Mouse (Mus musculus) stomach, postnatal 0 days (tissue): Measurements from ENCODE around the gene Gm21988. TPM values are rescaled to one million over a fixed set of nuclear protein-coding genes. Genes with fewer than 3 reads are reported as not detected.

ENCODE experiments used
- ATAC-seq: fragments of 200-750 bp; cut with Nextera tagmentation; 2 replicates; pipeline ENCODE4 v1.8.0; 2017; ENCODE audit not compliant: low FRiP score, low TSS enrichment
- DNase-seq: peaks from one replicate; pipeline ENCODE4 v3.0.0-alpha.2; 2016; ENCODE audit warnings: low spot score
- H3K27ac ChIP-seq: fragments of 300-500 bp; sonication (generic); replicated peaks from 2 replicates; pipeline ENCODE4 v1.5.1; 2014; ENCODE audit warnings: mild to moderate bottlenecking, control low read depth
- H3K27me3 ChIP-seq: fragments of 300-500 bp; sonication (generic); 2 replicates; pipeline ENCODE4 v1.6.1; 2014; ENCODE audit warnings: low read length; ENCODE audit not compliant: control insufficient read depth, insufficient read depth
- H3K36me3 ChIP-seq: fragments of 300-500 bp; sonication (generic); 2 replicates; pipeline ENCODE4 v1.6.1; 2014; ENCODE audit warnings: low read length, mixed read lengths; ENCODE audit not compliant: control insufficient read depth, insufficient read depth
- H3K4me1 ChIP-seq: fragments of 300-500 bp; sonication (generic); replicated peaks from 2 replicates; pipeline ENCODE4 v1.6.1; 2014; ENCODE audit warnings: antibody characterized with exemption; ENCODE audit not compliant: control insufficient read depth, insufficient read depth
- H3K4me2 ChIP-seq: fragments of 300-500 bp; sonication (generic); replicated peaks from 2 replicates; pipeline ENCODE4 v1.6.1; 2014; ENCODE audit warnings: low read depth, mild to moderate bottlenecking, control low read depth, moderate library complexity
- H3K4me3 ChIP-seq: fragments of 300-500 bp; sonication (generic); 2 replicates; pipeline ENCODE4 v1.5.1; 2014; ENCODE audit warnings: low read depth, low read length, control low read depth
- H3K9ac ChIP-seq: fragments of 300-500 bp; sonication (generic); 2 replicates; pipeline ENCODE4 v1.6.1; 2014; ENCODE audit warnings: mild to moderate bottlenecking, low read length, control low read depth, mixed read lengths
- H3K9me3 ChIP-seq: fragments of 300-500 bp; sonication (generic); 2 replicates; pipeline ENCODE4 v1.6.1; 2016; ENCODE audit warnings: low read length; ENCODE audit not compliant: control insufficient read depth
- CTCF ChIP-seq: IDR thresholded peaks from 2 replicates; pipeline ENCODE4 v1.5.1; 2016; ENCODE audit warnings: antibody characterized with exemption, low read depth, mild to moderate bottlenecking, moderate library complexity
- EP300 ChIP-seq: optimal IDR thresholded peaks from 2 replicates; pipeline ENCODE3; 2016; ENCODE audit warnings: antibody characterized with exemption
- WGBS: fragments of 180-500 bp; shearing (Covaris S2); extraction: QIAGEN DNeasy Blood & Tissue Kit; methylation state at CpG from one replicate; pipeline ENCODE4 v1.1.7; 2014; 5-methylcytosine and 5-hydroxymethylcytosine counted together
- polyA plus RNA-seq: library from polyadenylated mRNA; unstranded; fragments of >200 nt; fragmentation: Nextera tagmentation; extraction: Ambion mirVana; gene quantifications from 2 replicates; pipeline ENCODE4 v1.2.1, GENCODE M21; 2015

The Gm21988 gene
- polyA plus RNA-seq, 1 experiment from 2014 or later = 10.1 TPM

DNA sequence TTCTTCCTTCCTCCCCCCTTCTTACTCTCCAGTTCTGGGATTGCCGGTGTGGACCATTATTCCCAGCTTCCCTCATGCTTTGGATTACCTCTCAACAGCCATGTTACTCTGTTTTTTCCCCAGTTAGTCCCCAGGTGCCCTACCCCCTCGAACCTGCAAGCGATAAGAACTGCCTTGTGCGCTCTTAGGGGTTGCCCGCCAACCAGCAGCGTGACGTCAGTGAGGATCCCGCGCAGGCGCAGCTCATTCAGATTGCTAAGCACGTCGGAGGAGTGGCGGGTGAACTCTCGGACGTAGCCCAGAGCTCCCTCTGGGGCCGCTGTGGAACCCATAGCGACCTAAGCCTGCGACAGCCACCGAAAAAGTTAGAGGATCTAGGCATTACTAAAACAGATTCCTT lies 10.8 kb downstream of the Gm21988 start:
- Histone ChIP-seq H3K36me3 (no peaks in the 10 kb centered on the region), H3K4me3 (peak overlapping the region; percentile 39), H3K9me3 (no peaks in the 10 kb centered on the region), H3K27me3 (no peaks in the 10 kb centered on the region; the same call in 1 of the 2 replicates), H3K9ac (0 out of 2 replicates have a peak overlapping the region, but pooled peaks have one; percentile 18), H3K4me1 (no peaks in the 10 kb centered on the region; the same call in 1 of the 2 replicates), H3K4me2 (peak overlapping the region; percentile 48), H3K27ac (peak overlapping the region; percentile 70)
- TF ChIP-seq CTCF (peak; percentile 18; the same call in 1 of the 2 replicates), EP300 (no peak)
- peak; percentile 87 for DNase-seq
- peak; percentile 54 for ATAC-seq
- WGBS = 1% methylated on average over 19 of the region's 19 CpGs

DNA sequence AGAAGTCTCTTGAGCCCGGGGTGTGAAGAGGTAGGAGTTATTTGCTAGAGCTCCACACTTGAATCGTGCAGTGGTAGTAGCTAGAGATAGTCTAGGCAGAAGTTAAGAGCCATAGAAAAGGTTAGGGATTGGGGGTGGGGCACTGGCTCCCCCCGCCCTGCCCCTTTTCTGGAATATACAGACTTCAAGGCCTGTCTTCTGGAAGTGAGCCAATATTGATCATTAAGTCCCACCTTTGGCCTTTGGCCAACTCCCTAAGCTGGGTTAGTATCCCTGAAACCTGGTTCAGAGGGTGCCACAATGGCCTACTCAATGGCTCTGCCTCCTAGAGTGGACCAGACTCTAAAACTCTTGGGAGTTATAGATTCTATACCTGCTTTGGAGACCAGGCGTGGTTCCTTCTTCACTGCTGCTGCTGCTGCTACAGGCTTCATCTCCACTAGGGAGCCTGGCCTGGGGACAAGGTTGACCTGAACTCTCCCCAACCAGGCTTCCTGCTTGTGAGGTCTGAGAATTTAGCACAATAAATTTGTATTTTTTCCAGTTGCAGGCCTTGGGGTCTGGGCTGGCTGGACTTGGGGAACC lies 11.9 kb downstream of the Gm21988 start:
- Histone ChIP-seq H3K4me3 (peak overlapping the region; percentile 39; the same call in 1 of the 2 replicates), H3K4me1 (no peaks in the 10 kb centered on the region; the same call in 1 of the 2 replicates), H3K27ac (no peak overlapping the region), H3K27me3 (no peaks in the 10 kb centered on the region; the same call in 1 of the 2 replicates), H3K9ac (no peak overlapping the region), H3K9me3 (no peaks in the 10 kb centered on the region), H3K36me3 (no peaks in the 10 kb centered on the region), H3K4me2 (peak overlapping the region; percentile 48)
- ATAC-seq (no peak), DNase-seq (no peak)
- 76% methylated on average over 4 of the region's 4 CpGs for WGBS
- TF ChIP-seq EP300 (no peak), CTCF (no peak)

- no peak overlapping the region for H3K9ac ChIP-seq
- H3K4me1 ChIP-seq = no peaks in the 10 kb centered on the region; the same call in 1 of the 2 replicates
- no peak overlapping the region; the same call in 1 of the 2 replicates for H3K27ac ChIP-seq
- H3K4me2 ChIP-seq = peak overlapping the region; percentile 48
- ATAC-seq (no peak; the same call in 1 of the 2 replicates), DNase-seq (no peak)
- H3K9me3 ChIP-seq = no peaks in the 10 kb centered on the region
- no peak for TF ChIP-seq CTCF
- TF ChIP-seq EP300 = no peak
- peak overlapping the region; percentile 24; the same call in 1 of the 2 replicates for H3K4me3 ChIP-seq
- WGBS = 33% methylated on average over 5 of the region's 5 CpGs
- no peaks in the 10 kb centered on the region; the same call in 1 of the 2 replicates for H3K27me3 ChIP-seq
- H3K36me3 ChIP-seq = no peaks in the 10 kb centered on the region
Measured at GRCm38 (mm10) chr11:70227126-70227525, 12.5 kb downstream of the Gm21988 start.

GRCm38 (mm10) chr11:70226602-70226890 lies 13.1 kb downstream of the Gm21988 start:
- 23% methylated on average over 18 of the region's 18 CpGs for WGBS
- no peaks in the 10 kb centered on the region; the same call in 1 of the 2 replicates for H3K27me3 ChIP-seq
- peak overlapping the region; percentile 24 for H3K4me3 ChIP-seq
- H3K27ac ChIP-seq = no peak overlapping the region; the same call in 1 of the 2 replicates
- peak overlapping the region; percentile 48 for H3K4me2 ChIP-seq
- TF ChIP-seq CTCF (no peak), EP300 (no peak)
- DNase-seq = peak; percentile 72
- peak; percentile 40; the same call in 1 of the 2 replicates for ATAC-seq
- no peaks in the 10 kb centered on the region for H3K36me3 ChIP-seq
- H3K9me3 ChIP-seq = no peaks in the 10 kb centered on the region
- H3K9ac ChIP-seq = peak overlapping the region; percentile 35
- no peaks in the 10 kb centered on the region; the same call in 1 of the 2 replicates for H3K4me1 ChIP-seq

DNA sequence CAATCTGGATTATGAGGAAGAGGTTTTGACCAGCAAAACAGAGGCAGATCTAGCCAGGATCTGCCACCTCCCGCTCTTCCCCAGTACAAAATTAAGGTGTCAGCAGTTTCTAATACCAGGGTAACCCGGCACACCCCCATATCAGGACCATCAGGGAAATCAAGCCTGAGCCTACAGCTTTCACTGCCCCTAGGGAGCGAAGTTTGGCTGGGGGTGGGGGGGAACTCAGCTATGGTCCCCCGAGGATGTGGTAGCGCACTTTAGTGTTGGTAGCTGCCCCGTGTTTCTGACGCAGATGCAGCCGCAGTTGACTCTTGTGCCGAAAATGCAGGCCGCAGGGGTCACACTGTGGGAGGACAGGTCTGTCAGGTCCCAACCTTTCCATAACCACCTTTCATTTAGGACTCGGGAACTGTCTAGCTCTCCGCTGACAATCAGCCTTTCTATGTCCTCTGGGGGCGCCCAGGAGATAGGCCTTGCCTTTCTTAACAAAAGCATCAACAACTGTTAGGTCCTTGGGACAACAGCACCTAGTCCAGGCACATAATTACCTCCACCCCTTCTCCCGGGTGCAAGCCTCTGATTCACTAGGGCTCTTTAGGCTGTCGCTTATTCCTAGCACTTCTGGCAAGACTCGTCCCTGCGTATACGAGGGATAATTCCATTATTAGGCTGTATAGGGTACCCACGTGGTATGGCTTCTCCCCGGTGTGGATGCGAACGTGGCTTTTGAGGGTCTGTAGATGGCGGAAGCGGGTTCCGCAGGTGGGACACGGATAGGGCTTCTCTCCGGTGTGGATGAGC lies 13.6 kb downstream of the Gm21988 start:
- WGBS = 41% methylated on average over 27 of the region's 27 CpGs
- H3K9me3 ChIP-seq = no peaks in the 10 kb centered on the region
- peak overlapping the region; percentile 24 for H3K4me3 ChIP-seq
- DNase-seq (no peak), ATAC-seq (no peak)
- H3K27ac ChIP-seq = peak overlapping the region; percentile 53; the same call in 1 of the 2 replicates
- H3K36me3 ChIP-seq = no peaks in the 10 kb centered on the region
- no peaks in the 10 kb centered on the region; the same call in 1 of the 2 replicates for H3K4me1 ChIP-seq
- peak overlapping the region; percentile 48 for H3K4me2 ChIP-seq
- H3K27me3 ChIP-seq = no peaks in the 10 kb centered on the region; the same call in 1 of the 2 replicates
- H3K9ac ChIP-seq = peak overlapping the region; percentile 35; the same call in 1 of the 2 replicates
- TF ChIP-seq EP300 = no peak
- no peak for TF ChIP-seq CTCF
